Mouse (Mus musculus) thymus, adult 2 months (tissue): ENCODE measurements around the gene Coro2b. TPM values are rescaled to one million over a fixed set of nuclear protein-coding genes. Genes with fewer than 3 reads are reported as not detected.

Experiments used
- DNase-seq: peaks from one replicate; pipeline ENCODE4 v3.0.0; 2021
- H3K27ac ChIP-seq: fragments of 200-500 bp; 2 replicates; pipeline ENCODE4 v1.5.1; 2012; ENCODE audit warnings: low read length, control low read depth; ENCODE audit not compliant: control insufficient read depth, insufficient read depth
- H3K27me3 ChIP-seq: fragments of 200-500 bp; 2 replicates; pipeline ENCODE4 v1.6.1; 2012; ENCODE audit warnings: mild to moderate bottlenecking, low read length, moderate library complexity, mixed read lengths; ENCODE audit not compliant: control insufficient read depth, insufficient read depth
- H3K36me3 ChIP-seq: fragments of 200-500 bp; 2 replicates; pipeline ENCODE4 v1.6.1; 2012; ENCODE audit warnings: mild to moderate bottlenecking, low read length, moderate library complexity; ENCODE audit not compliant: control insufficient read depth, insufficient read depth
- H3K4me1 ChIP-seq: fragments of 200-500 bp; replicated peaks from 2 replicates; pipeline ENCODE4 v1.6.1; 2012; ENCODE audit warnings: low read length; ENCODE audit not compliant: control insufficient read depth, insufficient read depth
- H3K4me3 ChIP-seq: fragments of 200-500 bp; 2 replicates; pipeline ENCODE4 v1.5.1; 2012; ENCODE audit warnings: mild to moderate bottlenecking, low read length, control low read depth, moderate library complexity; ENCODE audit not compliant: control insufficient read depth, insufficient read depth
- CTCF ChIP-seq: fragments of 200-500 bp; IDR thresholded peaks from 2 replicates; pipeline ENCODE4 v1.5.1; 2012; ENCODE audit warnings: mild to moderate bottlenecking, control low read depth, low read length, moderate library complexity, borderline replicate concordance; ENCODE audit not compliant: control insufficient read depth, poor library complexity, insufficient read depth; ENCODE audit errors: extremely low read depth
- POLR2A ChIP-seq: fragments of 200-500 bp; IDR thresholded peaks from 2 replicates; pipeline ENCODE4 v1.6.1; 2012; ENCODE audit warnings: mild to moderate bottlenecking, low read length, control low read depth, moderate library complexity; ENCODE audit not compliant: control insufficient read depth, poor library complexity, insufficient read depth; ENCODE audit errors: extremely low read depth
- WGBS: fragments of 180-500 bp; shearing (Covaris S2); methylation state at CpG from one replicate; pipeline ENCODE4 v1.1.7; 2018; 5-methylcytosine and 5-hydroxymethylcytosine counted together
- polyA plus RNA-seq: library from polyadenylated mRNA; depleted of rRNA; stranded (reverse); fragments of >200 nt; gene quantifications from 2 replicates; pipeline ENCODE4 v1.2.3, GENCODE M21; 2012

The Coro2b gene
- polyA plus RNA-seq, 1 experiment = 18.2 TPM

DNA sequence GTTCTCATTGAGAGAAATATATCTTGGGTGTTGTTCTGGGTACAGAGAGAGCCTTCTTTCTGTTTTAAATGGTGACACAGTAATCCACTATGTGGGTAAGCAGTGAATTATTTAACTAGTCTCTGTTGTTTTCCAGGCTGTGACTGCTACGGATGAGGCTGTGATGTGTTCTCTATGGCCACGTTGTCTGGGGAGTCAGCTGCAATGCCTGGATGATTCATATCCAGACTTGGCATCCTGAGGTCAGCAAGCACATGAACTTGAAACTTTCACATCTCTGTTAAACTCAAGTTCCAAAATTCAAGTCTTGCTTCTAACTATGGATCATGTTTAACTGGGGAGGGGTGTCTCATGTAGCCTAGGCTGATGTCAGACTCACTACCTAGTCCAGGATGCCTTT is 142.7 kb downstream of the Coro2b start:
- no peak overlapping the region for H3K4me3 ChIP-seq
- no peaks in the 10 kb centered on the region for H3K27me3 ChIP-seq
- no peak for DNase-seq
- no peak overlapping the region for H3K27ac ChIP-seq
- WGBS = 89% methylated on average over 2 of the region's 2 CpGs
- H3K36me3 ChIP-seq = no peaks in the 10 kb centered on the region
- TF ChIP-seq POLR2A = no peak
- TF ChIP-seq CTCF = no peak
- no peaks in the 10 kb centered on the region for H3K4me1 ChIP-seq

DNA sequence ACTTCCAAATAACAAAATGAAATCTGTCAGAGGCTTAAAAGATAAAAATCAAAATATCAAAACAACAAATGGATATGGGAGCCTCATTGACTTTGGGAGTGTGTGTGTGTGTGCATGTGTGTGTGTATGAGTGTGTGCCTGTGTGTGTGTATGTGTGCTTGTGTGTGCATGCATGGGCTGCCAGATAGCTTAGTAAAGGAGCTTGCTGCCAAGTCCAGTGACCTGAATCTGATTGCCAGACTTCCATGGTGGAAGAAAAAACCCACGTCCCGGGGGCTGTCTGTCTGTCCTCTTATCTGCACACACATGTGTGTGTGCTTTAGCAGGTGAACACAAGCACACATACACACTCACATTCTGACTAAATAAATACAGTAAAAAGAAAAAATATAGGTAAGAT is 143.3 kb downstream of the Coro2b start:
- TF ChIP-seq POLR2A (no peak), CTCF (no peak)
- 85% methylated on average over 2 of the region's 2 CpGs for WGBS
- H3K27ac ChIP-seq = no peak overlapping the region
- no peaks in the 10 kb centered on the region for H3K36me3 ChIP-seq
- no peak overlapping the region for H3K4me3 ChIP-seq
- no peak for DNase-seq
- H3K27me3 ChIP-seq = no peaks in the 10 kb centered on the region
- H3K4me1 ChIP-seq = no peaks in the 10 kb centered on the region

DNA sequence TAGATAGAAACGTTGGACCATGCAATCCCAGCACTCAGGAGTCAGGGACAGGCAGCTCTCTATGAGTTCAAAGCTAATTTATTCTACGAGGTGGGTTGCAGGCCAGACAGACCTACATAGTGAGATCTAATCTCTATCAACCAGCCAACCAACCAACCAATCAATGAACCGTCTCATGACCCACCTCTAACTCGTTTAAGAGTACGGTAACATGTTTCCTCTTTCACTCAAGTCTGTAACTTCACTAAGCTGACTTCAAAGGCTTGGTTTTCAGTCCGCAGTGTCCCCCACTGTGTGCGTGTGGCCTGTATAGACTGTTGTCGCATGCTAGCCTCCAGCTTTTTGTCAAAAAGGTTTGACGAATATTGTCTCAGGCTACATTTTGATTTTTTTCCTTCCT is 147.1 kb downstream of the Coro2b start:
- 56% methylated on average over 9 of the region's 9 CpGs for WGBS
- TF ChIP-seq CTCF = no peak
- TF ChIP-seq POLR2A = no peak
- Histone ChIP-seq H3K27ac (no peak overlapping the region), H3K27me3 (no peaks in the 10 kb centered on the region), H3K4me3 (no peak overlapping the region), H3K4me1 (no peaks in the 10 kb centered on the region), H3K36me3 (no peaks in the 10 kb centered on the region)
- no peak for DNase-seq

DNA sequence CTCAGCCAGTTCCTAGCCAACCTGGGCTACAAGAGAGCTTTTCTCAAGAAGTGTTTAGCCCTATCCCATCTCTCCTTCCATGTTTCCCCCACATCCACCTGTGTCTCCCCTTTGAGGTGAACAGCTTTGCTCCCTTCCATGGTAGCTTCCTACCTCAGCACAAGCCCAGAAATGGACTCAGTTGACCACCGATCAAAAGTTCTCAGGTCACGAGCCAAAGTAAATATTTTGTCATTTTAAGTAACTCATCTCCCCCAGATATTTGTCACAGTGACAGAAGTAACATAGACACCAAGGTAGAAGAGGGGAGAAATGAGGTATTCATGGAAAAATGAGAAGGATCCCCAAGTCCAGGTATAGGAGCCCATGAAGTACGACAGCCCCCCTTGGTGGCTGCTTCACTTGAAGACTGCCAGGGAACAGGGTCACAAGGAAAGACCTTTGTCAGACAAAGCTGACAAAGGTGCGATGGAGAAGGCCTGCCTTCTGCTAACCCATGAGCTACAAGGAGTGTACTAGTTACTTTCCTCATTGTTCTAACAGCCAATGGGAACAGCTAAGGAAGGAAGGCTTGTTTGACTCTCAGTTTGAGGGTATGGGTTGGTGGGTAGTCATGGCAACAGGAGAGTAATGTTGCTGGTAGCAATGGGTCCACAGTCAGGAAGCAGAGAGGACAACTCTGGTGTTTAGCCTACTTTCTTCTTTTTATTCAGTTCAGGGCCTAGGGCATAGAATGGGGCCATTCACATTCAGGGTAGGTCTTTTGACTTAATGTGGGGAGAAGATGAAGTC is 150.9 kb downstream of the Coro2b start:
- no peak overlapping the region for H3K4me3 ChIP-seq
- H3K27me3 ChIP-seq = no peaks in the 10 kb centered on the region
- no peaks in the 10 kb centered on the region for H3K4me1 ChIP-seq
- no peaks in the 10 kb centered on the region for H3K36me3 ChIP-seq
- WGBS = 96% methylated on average over 4 of the region's 4 CpGs
- DNase-seq = no peak
- H3K27ac ChIP-seq = no peak overlapping the region
- TF ChIP-seq CTCF = no peak
- no peak for TF ChIP-seq POLR2A

DNA sequence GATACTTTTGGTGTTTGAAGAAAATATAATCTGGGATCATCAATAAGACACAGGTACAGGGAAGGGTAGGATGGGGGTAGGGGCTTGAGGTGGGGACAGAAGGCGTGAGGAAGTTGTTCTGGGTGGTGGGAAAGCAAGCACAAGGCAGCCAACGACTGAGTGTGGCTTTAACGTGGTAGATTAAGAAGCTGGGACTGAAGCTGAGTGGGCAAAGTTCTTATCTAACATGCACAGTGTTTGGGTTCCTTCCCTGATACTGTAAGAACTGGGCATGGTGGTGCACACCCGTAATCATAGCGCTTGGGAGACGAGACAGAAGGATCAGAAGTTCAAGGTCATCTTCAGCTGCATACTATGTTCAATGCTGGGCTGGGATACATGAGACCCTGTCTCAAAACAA is 151.8 kb downstream of the Coro2b start:
- no peak for DNase-seq
- no peaks in the 10 kb centered on the region for H3K4me1 ChIP-seq
- no peaks in the 10 kb centered on the region for H3K27me3 ChIP-seq
- peaks cover under 1% of the 10 kb centered on the region for H3K36me3 ChIP-seq
- no peak for TF ChIP-seq CTCF
- no peak for TF ChIP-seq POLR2A
- H3K4me3 ChIP-seq = no peak overlapping the region
- H3K27ac ChIP-seq = no peak overlapping the region
- WGBS = 66% methylated on average over 6 of the region's 6 CpGs

DNA sequence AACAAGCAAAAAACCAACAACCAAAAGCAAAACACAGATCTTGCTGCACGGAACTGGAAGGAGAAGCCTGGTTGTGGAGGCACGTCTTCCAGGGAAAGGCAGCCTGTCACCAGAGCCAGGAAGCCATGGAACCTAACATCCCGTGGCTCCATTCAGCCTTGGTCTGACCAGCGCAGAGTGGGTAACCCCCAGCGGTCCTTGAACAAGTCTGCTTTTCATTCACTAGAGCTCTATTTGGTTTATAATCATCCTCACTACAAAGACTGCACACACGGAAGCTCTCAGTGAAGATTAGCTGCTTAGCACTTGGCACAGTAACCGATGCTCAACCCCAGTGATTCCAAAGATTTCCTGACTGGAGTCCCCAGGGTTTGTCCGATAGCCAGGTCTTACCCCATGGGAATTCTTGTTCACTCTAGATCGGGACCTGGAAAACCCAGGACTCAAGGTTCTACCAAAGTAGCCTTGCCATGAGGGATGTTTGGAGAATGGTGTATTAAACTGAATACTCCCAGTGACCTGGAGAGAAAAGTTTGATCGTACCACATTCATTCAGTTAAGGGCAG is 154.2 kb downstream of the Coro2b start:
- H3K4me3 ChIP-seq = no peak overlapping the region
- no peaks in the 10 kb centered on the region for H3K27me3 ChIP-seq
- WGBS = 93% methylated on average over 10 of the region's 10 CpGs
- no peaks in the 10 kb centered on the region for H3K4me1 ChIP-seq
- no peak for TF ChIP-seq POLR2A
- TF ChIP-seq CTCF = no peak
- DNase-seq = no peak
- H3K27ac ChIP-seq = no peak overlapping the region
- H3K36me3 ChIP-seq = peaks cover 20% of the 10 kb centered on the region

DNA sequence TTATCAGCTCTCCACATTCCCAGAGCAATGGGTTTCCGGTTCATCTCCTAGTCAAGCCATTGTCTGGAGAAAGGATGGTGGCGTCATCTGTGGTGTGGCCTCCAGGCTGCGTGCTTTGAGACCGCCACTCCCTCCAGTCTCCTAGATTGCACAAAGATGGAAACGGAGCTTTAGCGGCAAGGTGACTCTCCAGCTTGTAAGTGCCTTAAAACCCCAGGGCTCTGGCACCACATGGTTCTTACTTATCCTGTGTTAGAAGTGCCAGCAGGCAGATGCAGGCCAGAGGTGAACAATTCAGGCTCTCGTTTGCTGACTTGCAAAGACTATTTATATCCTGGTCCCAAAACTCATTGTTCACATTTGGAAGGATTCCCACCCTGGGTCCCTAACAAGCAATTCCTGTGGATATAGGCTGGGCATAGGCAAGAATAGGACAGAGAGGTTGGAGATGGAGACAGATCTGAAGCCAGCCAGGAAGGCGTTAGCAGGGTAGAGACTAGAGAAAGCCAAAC is 155.4 kb downstream of the Coro2b start:
- H3K4me3 ChIP-seq = no peak overlapping the region
- 87% methylated on average over 8 of the region's 8 CpGs for WGBS
- no peak for DNase-seq
- no peak overlapping the region for H3K27ac ChIP-seq
- no peaks in the 10 kb centered on the region for H3K4me1 ChIP-seq
- peaks cover 30% of the 10 kb centered on the region for H3K36me3 ChIP-seq
- TF ChIP-seq POLR2A (no peak), CTCF (no peak)
- no peaks in the 10 kb centered on the region for H3K27me3 ChIP-seq
